8 mouse cellular contexts compared by ENCODE assay signal in genomic region chr4:150707725-150708571, GRCm38 (mm10). TPM values are rescaled to one million over a fixed set of nuclear protein-coding genes. Genes with fewer than 3 reads are reported as not detected.
DNase-seq lines count a peak whose midpoint lies in the region; ATAC-seq and TF ChIP-seq lines count a peak whose summit lies in the region.

No protein-coding gene starts in this region.

- H3K27ac ChIP-seq in liver, adult 2 months (replicated peaks; ENCODE audit: insufficient read depth, low read depth, low read length): peak overlapping the region; percentile 99
- H3K27ac ChIP-seq in forebrain, embryonic 16.5 days (ENCODE audit: low read length): no peak overlapping the region

- no peak overlapping the region for H3K4me3 ChIP-seq in liver, adult 2 months (ENCODE audit: insufficient read depth, low read depth, low read length)
- no peak overlapping the region for H3K4me3 ChIP-seq in forebrain, embryonic 16.5 days (replicated peaks; ENCODE audit: low read length)

- H3K79me2 ChIP-seq in liver, adult 2 months (ENCODE audit: control insufficient read depth, insufficient read depth, low read length): no peaks in the 10 kb centered on the region

- no peaks in the 10 kb centered on the region for H3K27me3 ChIP-seq in liver, adult 2 months (ENCODE audit: control insufficient read depth, insufficient read depth, low read length)
- no peaks in the 10 kb centered on the region for H3K27me3 ChIP-seq in forebrain, embryonic 16.5 days (replicated peaks; ENCODE audit: control insufficient read depth, insufficient read depth, low read length)

- DNase-seq in liver, adult 2 months (ENCODE audit: extremely low read depth, low read depth, low spot score): peak; percentile 71
- no peak for DNase-seq in liver
- peak; percentile 42 to 53 for DNase-seq in cerebellum, adult 18-20 months
- peak; percentile 95 to 97 for DNase-seq in kidney, adult 8-10 months
- peak; percentile 59 for DNase-seq in ovary, postnatal 14 days (ENCODE audit: low spot score)
- DNase-seq in embryo, embryonic 10.5 days (ENCODE audit: low spot score): no peak
- no peak for DNase-seq in thymus, postnatal 25 days

- 16% methylated on average over 20 of the region's 20 CpGs for WGBS in liver, adult 2 months
- WGBS in forebrain, embryonic 16.5 days: 52% methylated on average over 20 of the region's 20 CpGs

- H3K9ac ChIP-seq in liver, adult 2 months (ENCODE audit: low read depth, low read length): peak overlapping the region; percentile 84
- H3K9ac ChIP-seq in forebrain, embryonic 16.5 days (replicated peaks; ENCODE audit: low read depth, low read length): no peak overlapping the region

- no peak for ATAC-seq in forebrain, embryonic 16.5 days

- H3K9me3 ChIP-seq in forebrain, embryonic 16.5 days (ENCODE audit: control insufficient read depth, low read length): no peaks in the 10 kb centered on the region

- TF ChIP-seq POLR2A in liver, adult 2 months (IDR thresholded peaks at IDR 0.05; ENCODE audit: extremely low read depth, insufficient read depth, low read length): no peak

- peaks cover 48% of the 10 kb centered on the region for H3K4me1 ChIP-seq in liver, adult 2 months (ENCODE audit: control insufficient read depth, insufficient read depth, low read length)
- H3K4me1 ChIP-seq in forebrain, embryonic 16.5 days (replicated peaks; ENCODE audit: control insufficient read depth, insufficient read depth, low read length): no peaks in the 10 kb centered on the region; the same call in 1 of the 2 replicates

- H3K4me2 ChIP-seq in forebrain, embryonic 16.5 days (ENCODE audit: low read length): no peak overlapping the region

- no peaks in the 10 kb centered on the region for H3K36me3 ChIP-seq in liver, adult 2 months (ENCODE audit: control insufficient read depth, insufficient read depth, low read length)
- no peaks in the 10 kb centered on the region for H3K36me3 ChIP-seq in forebrain, embryonic 16.5 days (ENCODE audit: control insufficient read depth, insufficient read depth)

- no peak for TF ChIP-seq CTCF in liver, adult 2 months (IDR thresholded peaks at IDR 0.05; ENCODE audit: low read depth, low read length)

RNA-seq across cellular contexts. Expression of gene Slc45a1, which starts 56.0 kb away (rescaled TPM):
- not detected in 2 replicates for total RNA-seq in liver, adult 2 months (2014; rRNA removed)
- not detected in 2 replicates for polyA plus RNA-seq in liver, adult 2 months (2012; rRNA removed)
- 19.3 and 25.8 TPM in 2 replicates for polyA plus RNA-seq in forebrain, embryonic 16.5 days (2015; fragmentation: Nextera tagmentation; extraction: Ambion mirVana)

Comparison
In these comparisons a context has a peak if more than half of its experiments do, and no peak if none do; other contexts are left out.
1. DNase-seq: peak in liver, adult 2 months (single experiment), cerebellum, adult 18-20 months (2 of 2), kidney, adult 8-10 months (2 of 2) and ovary, postnatal 14 days (single experiment); none in liver (single experiment), embryo, embryonic 10.5 days (single experiment) and thymus, postnatal 25 days (single experiment).
2. RNA of gene Slc45a1, which starts 56.0 kb away (polyA plus RNA-seq): 19.3 to 25.8 TPM in forebrain, embryonic 16.5 days; not detected in liver, adult 2 months; every median in the first group is over 10 times any median in the second.